Mouse (Mus musculus) midbrain, embryonic 13.5 days (tissue): Measurements from ENCODE around the gene Gpr27. TPM values are rescaled to one million over a fixed set of nuclear protein-coding genes. Genes with fewer than 3 reads are reported as not detected.

Experiments
- ATAC-seq: fragments of 200-750 bp; cut with Nextera tagmentation; 2 replicates; pipeline ENCODE4 v1.8.0; 2017; ENCODE audit warnings: mild to moderate bottlenecking, moderate TSS enrichment, moderate library complexity
- H3K27ac ChIP-seq: fragments of 300-500 bp; sonication (generic); 2 replicates; pipeline ENCODE4 v1.5.1; 2015; ENCODE audit warnings: inconsistent platforms, mild to moderate bottlenecking, moderate library complexity
- H3K27me3 ChIP-seq: fragments of 300-500 bp; sonication (generic); 2 replicates; pipeline ENCODE4 v1.6.1; 2015; ENCODE audit warnings: mild to moderate bottlenecking, inconsistent platforms
- H3K36me3 ChIP-seq: fragments of 300-500 bp; sonication (generic); 2 replicates; pipeline ENCODE4 v1.6.1; 2015; ENCODE audit warnings: mild to moderate bottlenecking, inconsistent platforms
- H3K4me1 ChIP-seq: fragments of 300-500 bp; sonication (generic); replicated peaks from 2 replicates; pipeline ENCODE4 v1.6.1; 2015; ENCODE audit warnings: inconsistent platforms
- H3K4me2 ChIP-seq: fragments of 300-500 bp; sonication (generic); replicated peaks from 2 replicates; pipeline ENCODE4 v1.6.1; 2015; ENCODE audit warnings: moderate library complexity, mild to moderate bottlenecking, inconsistent platforms
- H3K4me3 ChIP-seq: fragments of 300-500 bp; sonication (generic); replicated peaks from 2 replicates; pipeline ENCODE4 v1.5.1; 2015; ENCODE audit warnings: mild to moderate bottlenecking, inconsistent platforms
- H3K9ac ChIP-seq: fragments of 300-500 bp; sonication (generic); replicated peaks from 2 replicates; pipeline ENCODE4 v1.6.1; 2015; ENCODE audit warnings: mild to moderate bottlenecking, inconsistent platforms
- H3K9me3 ChIP-seq: fragments of 300-500 bp; sonication (generic); 2 replicates; pipeline ENCODE4 v1.6.1; 2016; ENCODE audit warnings: mild to moderate bottlenecking, inconsistent platforms
- WGBS: fragments of 180-500 bp; shearing (Covaris S2); methylation state at CpG from one replicate; pipeline ENCODE4 v1.1.7; 2015; 5-methylcytosine and 5-hydroxymethylcytosine counted together
- polyA plus RNA-seq: library from polyadenylated mRNA; unstranded; fragments of >200 nt; fragmentation: Nextera tagmentation; extraction: Ambion mirVana; gene quantifications from 2 replicates; pipeline ENCODE4 v1.2.1, GENCODE M21; 2015

Gpr27 gene
- polyA plus RNA-seq, 1 experiment from 2014 or later: 9.0 TPM

DNA sequence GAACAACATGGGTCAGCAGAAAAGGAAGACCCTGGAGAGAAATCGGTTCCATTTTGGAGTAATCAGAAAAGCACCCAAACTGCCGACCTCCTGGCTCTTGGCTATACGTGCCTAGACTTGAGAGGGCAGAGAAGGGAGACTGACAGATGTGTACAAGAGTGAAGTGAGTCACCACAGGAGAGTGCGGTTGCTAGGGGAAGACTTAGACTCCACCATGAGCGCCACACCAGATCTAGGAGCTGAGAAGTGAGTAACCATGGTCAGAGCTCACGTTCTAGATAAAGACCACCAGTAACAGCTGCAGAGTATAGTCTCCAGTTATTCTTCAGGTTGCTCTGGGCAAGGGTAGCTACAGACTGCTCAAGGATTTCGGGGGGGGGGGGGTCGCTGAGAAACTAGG, 29.2 kb upstream of the Gpr27 start:
- no peak overlapping the region for H3K27ac ChIP-seq
- 83% methylated on average over 8 of the region's 8 CpGs for WGBS
- H3K9ac ChIP-seq: no peak overlapping the region
- no peak overlapping the region for H3K4me3 ChIP-seq
- peaks cover 60% of the 10 kb centered on the region for H3K4me1 ChIP-seq
- H3K27me3 ChIP-seq: peaks cover 19% of the 10 kb centered on the region
- no peaks in the 10 kb centered on the region for H3K36me3 ChIP-seq
- no peak overlapping the region for H3K4me2 ChIP-seq
- no peak for ATAC-seq
- no peaks in the 10 kb centered on the region for H3K9me3 ChIP-seq

DNA sequence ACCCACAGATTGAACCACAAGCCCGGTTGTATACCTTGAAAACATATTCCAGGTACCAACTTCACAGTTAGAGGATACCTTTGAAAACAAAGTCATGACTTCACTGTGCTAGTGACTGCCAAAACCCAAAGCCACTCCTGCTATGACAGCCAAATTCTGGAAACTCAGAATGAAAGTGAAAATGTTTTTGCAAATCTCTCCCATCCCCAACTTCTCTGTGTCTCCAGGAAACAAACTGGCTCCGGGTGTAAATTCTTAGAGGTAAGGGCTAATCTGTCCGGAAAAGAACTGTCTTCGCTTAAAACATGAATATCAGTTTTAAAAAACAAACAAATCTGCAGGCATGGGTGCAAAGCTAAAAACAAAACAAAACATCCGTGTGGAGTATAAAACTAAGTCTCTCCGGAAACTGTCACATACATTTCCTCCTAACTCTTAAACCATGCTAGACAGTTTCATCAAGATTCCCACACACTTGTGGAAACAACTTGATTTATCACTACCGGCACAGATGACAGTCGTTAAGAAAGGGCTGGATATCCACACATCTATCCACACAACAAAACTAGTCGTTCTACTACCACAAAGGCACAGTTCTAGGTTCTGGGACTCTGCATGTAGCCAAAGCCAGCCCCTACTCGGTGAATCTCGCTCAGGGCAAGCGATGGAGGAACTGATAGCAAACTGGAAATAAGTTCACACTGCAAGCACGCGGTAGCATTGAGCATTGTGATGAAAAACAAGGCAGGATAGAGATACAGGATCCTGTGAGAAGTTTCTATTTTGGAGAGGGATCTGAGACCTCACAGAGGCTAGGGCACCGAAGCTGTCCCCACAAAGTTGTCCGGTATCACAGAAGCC, 26.8 kb upstream of the Gpr27 start:
- peak overlapping the region; percentile 72 for H3K4me3 ChIP-seq
- peak overlapping the region; percentile 68 for H3K27ac ChIP-seq
- 35% methylated on average over 16 of the region's 16 CpGs for WGBS
- no peak for ATAC-seq
- peak overlapping the region; percentile 89 for H3K4me2 ChIP-seq
- peaks cover 20% of the 10 kb centered on the region for H3K27me3 ChIP-seq
- H3K9me3 ChIP-seq: no peaks in the 10 kb centered on the region
- H3K4me1 ChIP-seq: peaks cover 69% of the 10 kb centered on the region
- no peaks in the 10 kb centered on the region for H3K36me3 ChIP-seq
- peak overlapping the region; percentile 92 for H3K9ac ChIP-seq

- under 1% methylated on average over 72 of the region's 75 CpGs for WGBS
- H3K4me1 ChIP-seq: peaks cover 65% of the 10 kb centered on the region
These were observed 25.9 kb upstream of the Gpr27 start, which contains the start of the genes Eif4e3 and Gm20696 for GRCm38 (mm10) chr6:99666318-99667171. Eif4e3 (minus strand) TSS chr6:99666771. Gm20696 (minus strand) TSS chr6:99666797.

GRCm38 (mm10) chr6:99667290-99667689, 25.2 kb upstream of the Gpr27 start:
- peak overlapping the region; percentile 92; the same call in 1 of the 2 replicates for H3K9ac ChIP-seq

More at GRCm38 (mm10) chr6:99666318-99667171, 25.9 kb upstream of the Gpr27 start, which contains the start of the genes Eif4e3 and Gm20696:
- H3K36me3 ChIP-seq: no peaks in the 10 kb centered on the region
- H3K9me3 ChIP-seq: no peaks in the 10 kb centered on the region
- peaks cover 20% of the 10 kb centered on the region for H3K27me3 ChIP-seq
- peak within 1 kb of the TSS; percentile 89 for H3K4me2 ChIP-seq
- peak within 1 kb of the TSS; percentile 68 for H3K27ac ChIP-seq
- peak within 1 kb of the TSS; percentile 92 for H3K9ac ChIP-seq
- ATAC-seq: peak; percentile 59
- H3K4me3 ChIP-seq: peak within 1 kb of the TSS; percentile 72

DNA sequence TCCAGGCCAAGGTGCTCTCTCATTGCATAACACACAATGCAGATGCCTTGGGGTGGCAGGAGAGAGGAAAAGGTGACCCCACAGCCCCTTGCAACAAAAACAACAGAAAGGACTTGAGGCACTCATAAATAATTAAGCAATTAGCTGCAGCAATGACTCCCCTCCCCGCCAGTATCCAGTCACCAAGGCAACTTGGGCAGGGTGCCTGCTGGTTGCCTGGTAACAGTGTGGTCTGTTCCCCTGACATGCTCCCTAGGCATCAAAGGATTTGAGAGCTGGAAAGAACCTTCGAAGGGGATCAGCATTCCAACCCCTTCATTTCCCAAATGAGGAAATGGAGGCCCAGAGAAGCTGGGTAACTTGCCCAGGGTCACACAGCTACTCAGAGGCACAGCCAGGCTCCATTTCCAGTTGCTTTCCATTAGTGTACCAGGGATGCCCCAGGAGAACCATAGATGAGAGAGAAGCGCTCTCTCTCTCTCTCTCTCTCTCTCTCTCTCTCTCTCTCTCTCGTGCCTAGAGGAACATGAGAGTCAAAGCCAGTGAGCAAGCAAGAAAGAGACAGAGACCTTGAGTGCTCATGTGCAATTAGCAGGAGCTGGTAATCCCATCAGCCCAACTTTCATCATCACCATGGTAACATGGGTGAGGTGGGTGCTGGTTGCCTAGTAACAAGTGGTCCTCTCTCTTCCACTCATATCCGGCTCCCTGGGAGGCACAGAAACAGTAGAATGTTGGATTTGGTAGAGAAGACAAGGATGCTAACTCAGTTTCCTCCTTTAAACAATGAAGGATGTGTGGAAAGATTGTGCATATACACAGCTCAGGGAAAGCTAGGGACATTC, 22.8 kb upstream of the Gpr27 start:
- Histone ChIP-seq H3K4me1 (peaks cover 61% of the 10 kb centered on the region), H3K36me3 (no peaks in the 10 kb centered on the region), H3K4me2 (peak overlapping the region; percentile 31), H3K9ac (no peak overlapping the region), H3K4me3 (no peak overlapping the region), H3K9me3 (no peaks in the 10 kb centered on the region), H3K27ac (peak overlapping the region; percentile 77), H3K27me3 (peaks cover 13% of the 10 kb centered on the region)
- WGBS: 10% methylated on average over 5 of the region's 5 CpGs
- ATAC-seq: peak; percentile 86

More at GRCm38 (mm10) chr6:99667290-99667689, 25.2 kb upstream of the Gpr27 start:
- Histone ChIP-seq H3K27ac (peak overlapping the region; percentile 68; the same call in 1 of the 2 replicates), H3K4me3 (peak overlapping the region; percentile 72), H3K4me2 (peak overlapping the region; percentile 89), H3K36me3 (no peaks in the 10 kb centered on the region), H3K27me3 (peaks cover 20% of the 10 kb centered on the region), H3K9me3 (no peaks in the 10 kb centered on the region), H3K4me1 (peaks cover 65% of the 10 kb centered on the region)
- ATAC-seq: no peak
- WGBS: 57% methylated on average over 8 of the region's 8 CpGs

DNA sequence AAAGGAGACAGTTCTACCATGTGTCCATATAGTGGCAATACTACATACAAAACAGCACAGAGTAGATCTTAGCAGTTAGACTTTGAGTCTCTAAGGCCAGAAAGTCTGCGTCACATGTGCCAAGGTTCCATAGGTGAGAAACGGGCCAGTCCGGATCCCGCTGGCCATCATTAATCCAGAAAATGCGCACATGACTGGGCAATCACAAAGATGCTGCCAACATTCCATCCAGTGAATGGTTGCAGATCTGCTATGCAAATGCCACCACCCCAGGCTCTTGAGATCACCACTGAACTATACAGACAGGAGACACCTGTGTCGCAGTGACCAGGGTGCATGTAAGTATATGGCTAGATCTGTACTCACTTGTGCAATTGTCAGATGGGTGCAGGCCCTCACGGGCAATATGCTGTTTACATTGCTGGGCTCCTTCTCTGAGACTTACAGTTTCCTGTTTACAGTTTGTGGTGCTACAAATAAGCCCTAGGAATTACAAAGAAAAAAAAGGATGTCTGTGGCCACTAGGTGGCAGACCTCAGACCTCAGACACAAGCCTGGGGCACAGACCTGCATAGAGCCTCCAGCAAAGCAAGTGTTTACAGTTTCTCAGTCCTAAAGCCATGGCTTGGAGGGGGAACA, 21.9 kb upstream of the Gpr27 start:
- ATAC-seq: peak; percentile 24
- peak overlapping the region; percentile 77 for H3K27ac ChIP-seq
- peaks cover 9% of the 10 kb centered on the region; the same call in 1 of the 2 replicates for H3K27me3 ChIP-seq
- no peak overlapping the region for H3K4me3 ChIP-seq
- no peaks in the 10 kb centered on the region for H3K9me3 ChIP-seq
- H3K9ac ChIP-seq: no peak overlapping the region
- 61% methylated on average over 7 of the region's 7 CpGs for WGBS
- no peak overlapping the region for H3K4me2 ChIP-seq
- H3K4me1 ChIP-seq: peaks cover 54% of the 10 kb centered on the region
- H3K36me3 ChIP-seq: no peaks in the 10 kb centered on the region

GRCm38 (mm10) chr6:99671768-99672167, 20.7 kb upstream of the Gpr27 start:
- Histone ChIP-seq H3K4me3 (no peak overlapping the region), H3K36me3 (no peaks in the 10 kb centered on the region), H3K9me3 (no peaks in the 10 kb centered on the region), H3K9ac (no peak overlapping the region), H3K27ac (no peak overlapping the region), H3K4me1 (peaks cover 47% of the 10 kb centered on the region), H3K27me3 (peaks cover 9% of the 10 kb centered on the region; the same call in 1 of the 2 replicates), H3K4me2 (no peak overlapping the region)
- ATAC-seq: no peak
- 66% methylated on average over 3 of the region's 3 CpGs for WGBS

DNA sequence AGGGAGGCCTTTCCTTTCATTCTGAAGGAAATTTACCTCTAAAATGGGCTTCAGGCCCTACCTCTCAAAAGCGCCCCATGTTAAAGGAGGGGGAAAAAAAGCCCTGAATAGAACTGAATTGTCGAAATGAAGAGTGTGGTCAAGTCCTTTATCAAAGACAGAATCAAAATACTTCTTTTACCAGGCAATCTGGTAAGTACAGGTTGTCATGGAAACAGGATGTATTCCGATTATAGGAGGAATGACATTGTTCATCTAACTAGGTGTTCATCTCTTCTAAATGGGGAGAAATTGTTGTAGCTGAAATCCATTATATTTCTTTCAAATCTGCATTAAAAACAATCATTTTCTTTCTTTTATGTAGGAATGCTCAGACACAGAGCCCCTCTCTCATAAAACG, 18.0 kb upstream of the Gpr27 start:
- H3K4me1 ChIP-seq: peaks cover 22% of the 10 kb centered on the region
- 61% methylated on average over 4 of the region's 4 CpGs for WGBS
- no peaks in the 10 kb centered on the region for H3K27me3 ChIP-seq
- H3K4me2 ChIP-seq: no peak overlapping the region
- H3K9ac ChIP-seq: no peak overlapping the region
- no peaks in the 10 kb centered on the region for H3K9me3 ChIP-seq
- no peak for ATAC-seq
- no peak overlapping the region for H3K4me3 ChIP-seq
- H3K27ac ChIP-seq: no peak overlapping the region
- no peaks in the 10 kb centered on the region for H3K36me3 ChIP-seq

DNA sequence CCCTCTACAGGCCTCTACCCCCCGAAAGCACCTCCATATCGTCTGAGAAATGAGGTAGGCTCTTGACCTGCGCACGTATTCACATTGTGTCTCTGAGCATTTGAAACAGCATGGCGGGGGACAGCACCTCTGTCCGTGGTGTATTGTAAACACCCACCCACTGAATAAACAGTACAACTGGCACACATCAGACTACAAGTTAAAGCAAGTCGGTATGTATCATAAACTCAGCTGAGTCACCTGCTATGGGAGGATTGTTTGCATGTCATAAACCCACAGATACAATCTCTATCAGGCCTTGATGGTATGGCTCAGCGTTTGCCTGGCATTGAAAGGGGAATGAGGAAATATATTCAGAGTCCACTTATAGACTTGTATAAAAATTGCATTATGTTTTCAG, 15.2 kb upstream of the Gpr27 start:
- ATAC-seq: no peak
- Histone ChIP-seq H3K4me3 (no peak overlapping the region), H3K27ac (no peak overlapping the region), H3K36me3 (no peaks in the 10 kb centered on the region), H3K9ac (no peak overlapping the region), H3K9me3 (no peaks in the 10 kb centered on the region), H3K4me2 (no peak overlapping the region), H3K4me1 (peaks cover 5% of the 10 kb centered on the region; the same call in 1 of the 2 replicates), H3K27me3 (0 out of 2 replicates have a peak, but pooled peaks cover 3% of the 10 kb centered on the region)
- WGBS: 94% methylated on average over 8 of the region's 8 CpGs

GRCm38 (mm10) chr6:99678108-99678507, 14.4 kb upstream of the Gpr27 start:
- Histone ChIP-seq H3K27ac (no peak overlapping the region), H3K4me3 (no peak overlapping the region), H3K27me3 (0 out of 2 replicates have a peak, but pooled peaks cover 3% of the 10 kb centered on the region), H3K36me3 (no peaks in the 10 kb centered on the region), H3K9ac (no peak overlapping the region), H3K4me2 (no peak overlapping the region), H3K9me3 (no peaks in the 10 kb centered on the region), H3K4me1 (peaks cover 5% of the 10 kb centered on the region; the same call in 1 of the 2 replicates)
- no peak for ATAC-seq
- 63% methylated on average over 11 of the region's 11 CpGs for WGBS

- Histone ChIP-seq H3K4me1 (no peaks in the 10 kb centered on the region), H3K9ac (no peak overlapping the region), H3K4me2 (no peak overlapping the region), H3K9me3 (no peaks in the 10 kb centered on the region), H3K27ac (no peak overlapping the region), H3K4me3 (no peak overlapping the region), H3K27me3 (0 out of 2 replicates have a peak, but pooled peaks cover 3% of the 10 kb centered on the region), H3K36me3 (no peaks in the 10 kb centered on the region)
- WGBS: 95% methylated on average over 5 of the region's 5 CpGs
- no peak for ATAC-seq
These were observed 8.5 kb upstream of the Gpr27 start for GRCm38 (mm10) chr6:99683974-99684373.
